Comparison of ENCODE assay signal across 32 mouse cellular contexts in genomic region chr4:15588121-15588520, GRCm38 (mm10).
"Had no signal": no experiment of that assay in that cellular context is flagged by ENCODE, and none has a peak within 500 bp of the region (broad histone marks: within the 10 kb centered on the region; RNA-seq: fewer than 3 reads in every experiment).

No protein-coding gene starts in this region.

- H3K27ac ChIP-seq: limb, embryonic 10.5 days; limb, embryonic 12.5 days; limb, embryonic 13.5 days; limb, embryonic 15.5 days; liver, embryonic 12.5 days; liver, embryonic 13.5 days; liver, embryonic 14.5 days; liver, embryonic 15.5 days; lung, embryonic 15.5 days; macrophage; midbrain, embryonic 10.5 days; midbrain, embryonic 12.5 days; midbrain, embryonic 13.5 days; midbrain, embryonic 15.5 days; neural tube, embryonic 12.5 days; neural tube, embryonic 13.5 days had no signal

- DNase-seq: left cerebral cortex, postnatal 4 days; liver; liver, embryonic 13.5 days; liver, postnatal 0 days; lung, adult 18-20 months; lung, adult 2 months; lung, embryonic 14.5 days; lung, postnatal 10 days; lung, postnatal 14 days; lung, postnatal 36 days; midbrain, embryonic 14.5 days had no signal

- H3K27me3 ChIP-seq: limb, embryonic 12.5 days; limb, embryonic 13.5 days; limb, embryonic 15.5 days; liver, embryonic 12.5 days; liver, embryonic 13.5 days; liver, embryonic 15.5 days; lung, embryonic 15.5 days; megakaryocyte, embryonic 14.5 days; midbrain, embryonic 12.5 days; midbrain, embryonic 13.5 days; midbrain, embryonic 15.5 days; neural tube, embryonic 12.5 days; neural tube, embryonic 13.5 days had no signal

- H3K9me3 ChIP-seq: limb, embryonic 10.5 days; limb, embryonic 12.5 days; limb, embryonic 13.5 days; limb, embryonic 15.5 days; liver, embryonic 12.5 days; liver, embryonic 13.5 days; liver, embryonic 15.5 days; lung, embryonic 15.5 days; megakaryocyte, embryonic 14.5 days; midbrain, embryonic 10.5 days; midbrain, embryonic 12.5 days; midbrain, embryonic 13.5 days; midbrain, embryonic 15.5 days; neural tube, embryonic 12.5 days; neural tube, embryonic 13.5 days had no signal

- H3K9ac ChIP-seq: limb, embryonic 12.5 days; limb, embryonic 13.5 days; limb, embryonic 15.5 days; liver, embryonic 12.5 days; liver, embryonic 13.5 days; liver, embryonic 14.5 days; liver, embryonic 15.5 days; liver, postnatal 0 days; lung, embryonic 14.5 days; lung, embryonic 15.5 days; midbrain, embryonic 12.5 days; midbrain, embryonic 13.5 days; midbrain, embryonic 15.5 days; neural tube, embryonic 12.5 days; neural tube, embryonic 13.5 days had no signal

- H3K4me3 ChIP-seq: limb, embryonic 10.5 days; limb, embryonic 12.5 days; limb, embryonic 13.5 days; limb, embryonic 15.5 days; liver, embryonic 12.5 days; liver, embryonic 13.5 days; liver, embryonic 15.5 days; lung, embryonic 15.5 days; megakaryocyte, embryonic 14.5 days; midbrain, embryonic 10.5 days; midbrain, embryonic 12.5 days; midbrain, embryonic 13.5 days; midbrain, embryonic 15.5 days; myocyte; neural tube, embryonic 12.5 days; neural tube, embryonic 13.5 days had no signal

- ATAC-seq: liver, embryonic 12.5 days; liver, postnatal 0 days; lung, postnatal 0 days; midbrain, embryonic 13.5 days; midbrain, embryonic 15.5 days; midbrain, embryonic 16.5 days had no signal

- H3K4me2 ChIP-seq: limb, embryonic 12.5 days; limb, embryonic 13.5 days; limb, embryonic 15.5 days; liver, embryonic 11.5 days; liver, embryonic 12.5 days; liver, embryonic 13.5 days; liver, embryonic 15.5 days; lung, embryonic 14.5 days; lung, embryonic 15.5 days; midbrain, embryonic 11.5 days; midbrain, embryonic 12.5 days; midbrain, embryonic 13.5 days; midbrain, embryonic 15.5 days; neural tube, embryonic 12.5 days; neural tube, embryonic 13.5 days had no signal

- H3K4me1 ChIP-seq: limb, embryonic 10.5 days; limb, embryonic 12.5 days; limb, embryonic 13.5 days; limb, embryonic 15.5 days; liver, embryonic 12.5 days; liver, embryonic 13.5 days; liver, embryonic 15.5 days; lung, embryonic 15.5 days; megakaryocyte, embryonic 14.5 days; midbrain, embryonic 10.5 days; midbrain, embryonic 12.5 days; midbrain, embryonic 13.5 days; midbrain, embryonic 15.5 days; neural tube, embryonic 12.5 days; neural tube, embryonic 13.5 days had no signal

- H3K36me3 ChIP-seq: limb, embryonic 10.5 days; limb, embryonic 12.5 days; limb, embryonic 13.5 days; limb, embryonic 15.5 days; liver, embryonic 12.5 days; liver, embryonic 13.5 days; liver, embryonic 15.5 days; lung, embryonic 15.5 days; midbrain, embryonic 10.5 days; midbrain, embryonic 12.5 days; midbrain, embryonic 13.5 days; midbrain, embryonic 15.5 days; neural tube, embryonic 12.5 days; neural tube, embryonic 13.5 days had no signal
